Mouse (Mus musculus): ENCODE results near the gene Sh2d3c. TPM values are rescaled to one million over a fixed set of nuclear protein-coding genes. Genes with fewer than 3 reads are reported as not detected.

Sh2d3c gene
- polyA plus RNA-seq (2016; fragmentation: Nextera tagmentation; extraction: Ambion mirVana): 28.6 and 30.2 TPM in 2 replicates

GRCm38 (mm10) chr2:32720681-32721229 lies at the start of gene Sh2d3c:
Sh2d3c (plus strand) TSS chr2:32721055.
- no peaks in the 10 kb centered on the region; the same call in 1 of the 2 replicates for H3K9me3 ChIP-seq
- H3K4me1 ChIP-seq: peaks cover 24% of the 10 kb centered on the region
- no peaks in the 10 kb centered on the region for H3K36me3 ChIP-seq (replicated peaks)
- 66% methylated on average over 8 of the region's 8 CpGs for WGBS
- no peak within 1 kb of the TSS for H3K4me3 ChIP-seq
- no peaks in the 10 kb centered on the region for H3K27me3 ChIP-seq (ENCODE audit: poor library complexity, severe bottlenecking)
- H3K27ac ChIP-seq: peak within 1 kb of the TSS; percentile 61
- no peak for DNase-seq (ENCODE audit: extremely low spot score, low spot score)

DNA sequence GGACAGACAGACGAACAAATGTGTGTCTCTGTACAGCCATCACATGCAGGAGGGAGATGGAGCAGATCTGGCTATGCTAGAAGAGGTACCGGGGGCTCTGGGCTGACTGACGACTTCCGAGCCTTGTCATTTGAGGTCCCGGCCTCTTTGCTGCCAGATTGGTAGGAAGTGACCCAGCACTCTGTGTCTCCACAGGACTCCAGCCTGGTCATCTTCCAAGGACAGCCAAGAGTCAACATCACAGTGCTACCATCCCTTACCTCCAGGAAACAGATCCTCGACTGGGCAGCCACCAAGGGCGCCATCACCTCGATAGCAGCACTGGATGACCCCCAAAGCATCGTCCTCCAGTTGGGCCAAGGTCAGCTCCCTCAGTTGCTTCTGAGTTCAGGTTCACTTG lies 49.7 kb upstream of the Sh2d3c start:
- Histone ChIP-seq H3K9me3 (no peaks in the 10 kb centered on the region), H3K27me3 (ENCODE audit: poor library complexity, severe bottlenecking) (no peaks in the 10 kb centered on the region), H3K4me3 (no peak overlapping the region), H3K27ac (no peak overlapping the region), H3K4me1 (peaks cover 11% of the 10 kb centered on the region), H3K36me3 (replicated peaks) (no peaks in the 10 kb centered on the region; the same call in 1 of the 2 replicates)
- WGBS: 92% methylated on average over 9 of the region's 9 CpGs
- no peak for DNase-seq (ENCODE audit: extremely low spot score, low spot score)

DNA sequence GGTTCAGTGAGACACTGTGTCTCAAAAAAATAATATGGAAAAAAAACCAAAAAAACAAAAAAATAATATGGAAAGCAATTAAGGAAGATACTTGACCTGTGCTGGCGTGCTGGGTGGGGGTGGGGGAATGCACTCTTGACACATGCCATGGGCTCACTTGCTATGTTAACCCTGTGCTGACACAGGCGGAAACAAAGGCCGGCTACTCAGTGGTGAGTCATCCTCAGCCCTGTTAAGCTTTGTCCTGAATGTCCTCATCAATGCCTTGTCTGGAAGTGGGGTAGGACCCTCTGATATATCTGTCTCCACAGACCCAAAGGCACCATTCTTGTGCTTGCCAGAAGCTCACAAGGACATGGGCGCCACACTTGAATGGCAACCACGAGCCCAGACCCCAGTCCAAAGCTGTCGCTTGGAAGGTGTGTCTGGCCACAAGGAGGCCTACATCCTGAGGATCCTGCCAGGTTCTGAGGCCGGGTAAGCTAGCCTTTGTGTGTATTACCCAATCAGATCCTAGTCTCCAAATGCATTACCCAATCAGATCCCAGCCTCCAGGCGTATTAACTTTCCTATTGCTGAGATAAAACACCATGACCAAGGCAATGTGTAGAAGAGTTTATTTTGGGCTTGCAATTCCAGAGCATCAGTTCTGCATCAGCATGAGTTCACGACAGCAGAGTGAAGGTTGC lies 48.8 kb upstream of the Sh2d3c start:
- no peak overlapping the region for H3K27ac ChIP-seq
- no peaks in the 10 kb centered on the region for H3K9me3 ChIP-seq
- no peak overlapping the region for H3K4me3 ChIP-seq
- peaks cover 10% of the 10 kb centered on the region for H3K4me1 ChIP-seq
- no peaks in the 10 kb centered on the region for H3K27me3 ChIP-seq (ENCODE audit: poor library complexity, severe bottlenecking)
- no peaks in the 10 kb centered on the region; the same call in 1 of the 2 replicates for H3K36me3 ChIP-seq (replicated peaks)
- no peak for DNase-seq (ENCODE audit: extremely low spot score, low spot score)
- 75% methylated on average over 9 of the region's 9 CpGs for WGBS

GRCm38 (mm10) chr2:32673176-32673917 lies 47.5 kb upstream of the Sh2d3c start:
- H3K4me3 ChIP-seq: no peak overlapping the region
- no peak for DNase-seq (ENCODE audit: extremely low spot score, low spot score)
- 0 out of 2 replicates have a peak, but pooled peaks cover 3% of the 10 kb centered on the region for H3K4me1 ChIP-seq
- no peaks in the 10 kb centered on the region for H3K9me3 ChIP-seq
- no peaks in the 10 kb centered on the region for H3K27me3 ChIP-seq (ENCODE audit: poor library complexity, severe bottlenecking)
- H3K27ac ChIP-seq: no peak overlapping the region
- 85% methylated on average over 16 of the region's 16 CpGs for WGBS
- peaks cover 4% of the 10 kb centered on the region for H3K36me3 ChIP-seq (replicated peaks)

GRCm38 (mm10) chr2:32676821-32677220 lies 44.0 kb upstream of the Sh2d3c start:
- 88% methylated on average over 3 of the region's 3 CpGs for WGBS
- H3K4me3 ChIP-seq: no peak overlapping the region
- peaks cover 11% of the 10 kb centered on the region for H3K36me3 ChIP-seq (replicated peaks)
- DNase-seq (ENCODE audit: extremely low spot score, low spot score): no peak
- no peak overlapping the region for H3K27ac ChIP-seq
- no peaks in the 10 kb centered on the region for H3K9me3 ChIP-seq
- H3K27me3 ChIP-seq (ENCODE audit: poor library complexity, severe bottlenecking): no peaks in the 10 kb centered on the region
- H3K4me1 ChIP-seq: peaks cover 14% of the 10 kb centered on the region; the same call in 1 of the 2 replicates

GRCm38 (mm10) chr2:32677683-32678082 lies 43.2 kb upstream of the Sh2d3c start:
- Histone ChIP-seq H3K36me3 (replicated peaks) (peaks cover 19% of the 10 kb centered on the region), H3K27me3 (ENCODE audit: poor library complexity, severe bottlenecking) (no peaks in the 10 kb centered on the region), H3K4me1 (peaks cover 16% of the 10 kb centered on the region; the same call in 1 of the 2 replicates), H3K9me3 (no peaks in the 10 kb centered on the region), H3K4me3 (no peak overlapping the region), H3K27ac (no peak overlapping the region)
- 96% methylated on average over 7 of the region's 7 CpGs for WGBS
- DNase-seq (ENCODE audit: extremely low spot score, low spot score): no peak

DNA sequence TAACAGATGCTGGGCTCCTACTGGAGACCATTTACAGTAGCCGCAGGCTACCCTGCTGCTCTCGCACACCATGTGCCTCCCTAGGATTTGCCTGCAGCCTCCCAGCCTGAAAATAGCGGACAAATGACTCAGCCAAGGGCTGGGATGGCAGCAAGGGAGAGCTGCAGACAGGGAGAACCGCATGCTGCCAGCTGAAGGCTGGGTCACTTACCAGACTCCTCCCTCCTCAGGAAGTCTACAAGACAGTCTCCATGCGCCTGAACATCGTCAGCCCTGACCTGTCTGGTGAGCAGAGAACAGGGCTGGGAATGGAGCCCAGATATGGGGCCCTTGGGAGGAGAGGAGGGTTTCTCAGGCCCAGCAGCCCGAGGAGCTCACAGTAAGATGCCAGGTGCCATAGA lies 40.8 kb upstream of the Sh2d3c start:
- Histone ChIP-seq H3K27ac (peak overlapping the region; percentile 6; the same call in 1 of the 2 replicates), H3K4me3 (no peak overlapping the region), H3K27me3 (ENCODE audit: poor library complexity, severe bottlenecking) (no peaks in the 10 kb centered on the region), H3K4me1 (peaks cover 12% of the 10 kb centered on the region; the same call in 1 of the 2 replicates), H3K9me3 (no peaks in the 10 kb centered on the region), H3K36me3 (replicated peaks) (peaks cover 42% of the 10 kb centered on the region)
- DNase-seq (ENCODE audit: extremely low spot score, low spot score): no peak
- 69% methylated on average over 7 of the region's 7 CpGs for WGBS

DNA sequence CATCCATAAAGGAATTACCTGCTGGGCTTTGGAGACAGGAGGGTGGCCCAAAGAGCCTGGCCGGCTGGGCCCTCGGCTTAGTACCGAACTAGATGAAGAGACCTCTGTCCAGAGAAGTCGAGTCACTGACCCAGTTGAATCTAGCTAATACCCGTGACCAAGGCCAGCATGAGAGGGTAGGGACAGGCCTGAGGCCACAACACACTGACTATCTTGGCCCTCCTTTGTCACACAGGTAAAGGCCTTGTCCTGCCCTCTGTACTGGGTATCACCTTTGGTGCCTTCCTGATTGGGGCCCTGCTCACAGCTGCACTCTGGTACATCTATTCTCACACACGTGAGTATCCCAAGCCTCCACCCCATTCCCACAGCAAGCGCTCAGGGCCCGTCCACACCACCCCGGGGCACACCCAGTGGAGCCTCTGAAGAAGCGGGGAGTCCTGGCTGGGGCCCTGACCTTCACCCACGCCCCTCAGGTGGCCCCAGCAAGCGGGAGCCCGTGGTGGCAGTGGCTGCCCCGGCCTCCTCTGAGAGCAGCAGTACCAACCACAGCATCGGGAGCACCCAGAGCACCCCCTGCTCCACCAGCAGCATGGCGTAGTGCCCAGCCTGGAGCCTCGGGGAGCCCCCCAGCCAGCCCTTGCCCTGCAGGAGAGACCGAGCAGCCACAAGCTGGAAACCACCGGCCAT lies 39.7 kb upstream of the Sh2d3c start:
- no peak overlapping the region for H3K4me3 ChIP-seq
- H3K36me3 ChIP-seq (replicated peaks): peaks cover 53% of the 10 kb centered on the region
- WGBS: 90% methylated on average over 19 of the region's 19 CpGs
- no peaks in the 10 kb centered on the region for H3K27me3 ChIP-seq (ENCODE audit: poor library complexity, severe bottlenecking)
- no peak for DNase-seq (ENCODE audit: extremely low spot score, low spot score)
- H3K4me1 ChIP-seq: peaks cover 12% of the 10 kb centered on the region; the same call in 1 of the 2 replicates
- H3K9me3 ChIP-seq: no peaks in the 10 kb centered on the region
- peak overlapping the region; percentile 32 for H3K27ac ChIP-seq

DNA sequence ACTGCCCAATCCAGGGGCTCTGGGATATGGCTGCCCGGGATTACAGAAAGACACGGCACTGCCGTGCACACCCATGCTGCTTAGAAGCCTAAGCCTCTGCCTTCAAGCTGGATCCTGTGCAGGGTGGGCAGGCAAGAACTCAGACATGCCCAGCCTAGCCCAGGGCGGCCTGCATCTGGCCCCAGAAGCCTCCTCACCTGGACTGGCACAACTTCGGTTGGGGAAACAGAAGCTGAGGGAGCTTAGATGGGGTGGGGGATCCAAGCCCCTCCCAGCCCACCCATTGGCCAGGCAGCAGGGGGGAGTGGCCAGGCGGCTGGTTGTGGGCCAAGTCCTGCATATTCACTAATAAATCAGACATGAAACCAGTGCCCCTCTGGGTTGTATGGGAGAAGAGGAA lies 39.1 kb upstream of the Sh2d3c start:
- Histone ChIP-seq H3K4me3 (no peak overlapping the region), H3K4me1 (peaks cover 12% of the 10 kb centered on the region; the same call in 1 of the 2 replicates), H3K9me3 (no peaks in the 10 kb centered on the region), H3K36me3 (replicated peaks) (peaks cover 59% of the 10 kb centered on the region), H3K27me3 (ENCODE audit: poor library complexity, severe bottlenecking) (no peaks in the 10 kb centered on the region), H3K27ac (peak overlapping the region; percentile 32)
- DNase-seq (ENCODE audit: extremely low spot score, low spot score): no peak
- WGBS: 70% methylated on average over 6 of the region's 6 CpGs

DNA sequence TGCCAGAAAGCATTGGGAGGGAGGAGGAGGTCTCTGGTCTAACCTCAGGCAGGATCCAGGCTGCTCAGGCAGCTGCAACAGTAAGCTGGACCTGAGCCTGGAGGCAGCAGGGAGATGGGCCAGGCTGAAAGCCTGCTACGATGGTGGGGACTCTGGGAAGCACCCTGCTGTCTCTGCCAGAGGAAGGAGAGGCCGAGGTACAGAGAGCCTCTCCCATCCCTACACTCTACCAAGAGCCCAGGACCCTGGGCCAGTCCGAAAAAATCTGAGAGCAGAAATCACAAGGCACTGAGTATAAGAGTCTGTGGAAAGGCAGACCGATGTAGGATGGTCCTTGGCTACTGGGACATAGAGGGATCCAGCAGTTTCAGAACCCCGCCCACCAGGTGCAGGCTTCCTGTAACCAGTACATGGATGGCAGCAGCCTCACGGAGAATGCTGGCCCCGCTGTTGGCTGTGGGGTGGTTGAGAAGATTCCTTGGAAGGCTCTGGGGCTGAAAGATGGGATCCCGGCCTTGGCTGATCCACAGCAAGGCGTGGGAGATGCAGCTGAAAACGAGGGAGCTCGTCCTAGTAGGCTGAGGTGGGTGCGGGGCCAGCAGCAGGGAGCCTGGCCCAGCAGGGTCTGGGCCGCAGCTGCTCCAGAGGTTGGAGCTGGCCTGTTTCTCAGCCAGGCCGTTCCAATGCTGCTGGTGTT lies 38.0 kb upstream of the Sh2d3c start:
- Histone ChIP-seq H3K9me3 (no peaks in the 10 kb centered on the region), H3K27me3 (ENCODE audit: poor library complexity, severe bottlenecking) (no peaks in the 10 kb centered on the region), H3K27ac (no peak overlapping the region), H3K4me1 (peaks cover 12% of the 10 kb centered on the region; the same call in 1 of the 2 replicates), H3K4me3 (no peak overlapping the region), H3K36me3 (replicated peaks) (peaks cover 67% of the 10 kb centered on the region)
- WGBS: 82% methylated on average over 14 of the region's 14 CpGs
- DNase-seq (ENCODE audit: extremely low spot score, low spot score): no peak

GRCm38 (mm10) chr2:32683701-32684100 lies 37.2 kb upstream of the Sh2d3c start:
- Histone ChIP-seq H3K27me3 (ENCODE audit: poor library complexity, severe bottlenecking) (no peaks in the 10 kb centered on the region), H3K36me3 (replicated peaks) (peaks cover 71% of the 10 kb centered on the region), H3K27ac (no peak overlapping the region), H3K4me3 (no peak overlapping the region), H3K4me1 (peaks cover 12% of the 10 kb centered on the region; the same call in 1 of the 2 replicates), H3K9me3 (no peaks in the 10 kb centered on the region)
- DNase-seq (ENCODE audit: extremely low spot score, low spot score): no peak
- WGBS: 94% methylated on average over 10 of the region's 10 CpGs

Measured in forebrain, embryonic 10.5 days (tissue).